Mouse (Mus musculus): ENCODE data around the gene Slc4a5. TPM values are rescaled to one million over a fixed set of nuclear protein-coding genes. Genes with fewer than 3 reads are reported as not detected.

Slc4a5 gene
- polyA plus RNA-seq, 1 experiment from 2014 or later: 0.04 TPM

DNA sequence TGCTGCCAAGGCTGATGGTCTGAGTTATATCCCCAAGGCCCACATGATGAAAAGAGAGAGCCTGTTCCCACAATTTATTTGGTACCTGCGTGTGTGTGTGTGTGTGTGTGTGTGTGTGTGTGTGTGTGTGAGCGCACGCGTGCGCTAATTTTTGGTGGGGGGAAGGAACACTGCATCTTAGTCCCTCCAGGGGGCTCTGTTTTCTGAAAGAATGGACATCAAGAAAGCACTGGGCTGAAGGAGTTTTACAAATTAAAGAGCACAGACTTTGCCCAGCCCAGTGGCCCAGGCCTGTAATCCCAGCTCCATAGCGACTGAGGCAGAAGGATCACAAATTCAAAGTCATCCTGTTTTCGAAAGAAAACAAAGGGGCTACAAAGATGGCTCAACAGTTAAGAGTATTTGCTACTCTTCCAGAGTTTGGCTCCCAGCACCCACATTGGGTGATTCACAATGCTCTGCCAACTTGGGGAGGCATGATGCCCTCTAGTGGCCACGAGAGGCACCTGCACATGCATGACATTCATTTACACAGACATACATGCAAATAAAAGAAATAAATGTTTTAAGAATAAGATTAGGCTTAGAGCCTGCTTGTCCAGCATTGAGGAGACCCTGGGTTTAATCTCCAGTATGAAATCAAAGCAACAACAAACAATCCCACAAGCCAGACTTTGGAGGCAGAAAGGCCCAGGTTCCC, 60.8 kb downstream of the Slc4a5 start:
- ChIA-PET CTCF (interaction anchor here (2.7 kb wide), 1 partner anchor 11 kb away, joined by 10 read pairs; no protein-coding TSS in a partner anchor), POLR2A (no interaction called here)
- in situ Hi-C loops (cut with MboI; ENCODE audit: low pct_unique_long_range_greater_than_20kb): loop anchor here (10.0 kb wide), 1 partner anchor 286 kb away; no protein-coding TSS in a partner anchor
- TF ChIP-seq CTCF (IDR thresholded peaks at IDR 0.05): peak; percentile 87
- no peak for ATAC-seq
- no peak for DNase-seq (ENCODE audit: low read depth, low spot score)
- peaks cover 29% of the 10 kb centered on the region for H3K27me3 ChIP-seq

DNA sequence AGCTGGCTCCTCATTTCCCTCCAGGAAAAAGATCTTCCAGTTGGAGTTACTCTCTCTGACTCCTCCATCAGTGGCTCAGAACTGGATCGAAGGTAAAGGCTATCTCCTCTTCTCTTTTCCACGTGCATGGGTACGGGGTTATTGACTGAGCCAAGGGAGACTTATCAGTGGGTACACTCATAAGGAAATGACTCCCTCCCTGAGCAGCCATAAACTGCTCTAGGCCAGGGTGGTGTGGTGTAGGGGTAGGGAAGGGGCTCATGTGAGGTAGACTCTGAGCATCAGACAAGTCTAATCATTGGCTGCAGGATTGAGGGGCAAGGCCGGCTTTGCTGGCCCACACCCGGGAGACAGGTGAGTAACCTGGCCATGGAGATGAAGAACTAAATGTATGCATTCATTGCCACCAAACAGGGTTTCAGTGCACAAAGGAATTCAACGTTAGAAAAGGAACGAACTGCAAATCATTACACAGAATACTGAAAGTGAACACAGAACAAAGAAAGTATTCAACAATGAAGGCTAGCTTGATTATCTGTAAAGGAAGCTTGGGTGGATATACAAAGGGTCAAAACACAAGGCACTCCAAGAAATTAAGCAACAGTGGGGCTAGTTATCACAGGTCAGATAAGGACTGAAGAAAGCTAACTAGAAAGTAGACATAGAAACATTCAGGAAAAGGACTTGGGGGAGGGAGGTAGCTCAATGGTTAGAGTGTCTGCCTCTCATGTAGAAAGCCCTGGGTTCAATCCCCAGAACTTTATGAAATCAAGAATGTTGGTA, 81.0 kb downstream of the Slc4a5 start:
- no peak for DNase-seq (ENCODE audit: low read depth, low spot score)
- TF ChIP-seq CTCF (IDR thresholded peaks at IDR 0.05): no peak

DNA sequence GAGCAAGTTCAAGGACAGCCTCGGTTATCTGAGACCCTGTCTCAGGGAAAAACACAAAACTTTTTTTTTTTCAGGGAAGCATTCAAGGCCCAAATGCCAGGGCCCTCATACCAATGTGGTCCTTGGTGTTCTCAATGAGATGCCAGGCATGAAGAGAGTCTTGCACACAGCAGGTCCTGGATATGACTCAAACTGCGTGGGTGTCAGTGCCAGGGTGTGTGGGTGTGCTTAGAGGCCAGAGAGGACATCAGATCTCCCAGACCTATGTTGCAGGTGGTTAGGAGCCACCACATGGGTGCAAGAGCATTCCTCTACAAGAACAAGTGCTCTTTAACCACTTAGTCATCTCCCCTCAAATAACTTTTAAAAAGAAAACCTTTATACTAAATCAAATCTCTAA, 81.7 kb downstream of the Slc4a5 start:
- H3K27me3 ChIP-seq: no peaks in the 10 kb centered on the region
- ChIA-PET POLR2A (no interaction called here), CTCF (no interaction called here)
- in situ Hi-C loops (cut with MboI; ENCODE audit: low pct_unique_long_range_greater_than_20kb): no loop called here
- ATAC-seq (no peak), DNase-seq (ENCODE audit: low read depth, low spot score) (no peak)
- no peak for TF ChIP-seq CTCF (IDR thresholded peaks at IDR 0.05)

More for the DNA sequence above, 81.0 kb downstream of the Slc4a5 start:
- H3K27me3 ChIP-seq: no peaks in the 10 kb centered on the region
- in situ Hi-C loops (cut with MboI; ENCODE audit: low pct_unique_long_range_greater_than_20kb): no loop called here
- ATAC-seq: no peak
- POLR2A ChIA-PET: no interaction called here
- CTCF ChIA-PET: no interaction called here

DNA sequence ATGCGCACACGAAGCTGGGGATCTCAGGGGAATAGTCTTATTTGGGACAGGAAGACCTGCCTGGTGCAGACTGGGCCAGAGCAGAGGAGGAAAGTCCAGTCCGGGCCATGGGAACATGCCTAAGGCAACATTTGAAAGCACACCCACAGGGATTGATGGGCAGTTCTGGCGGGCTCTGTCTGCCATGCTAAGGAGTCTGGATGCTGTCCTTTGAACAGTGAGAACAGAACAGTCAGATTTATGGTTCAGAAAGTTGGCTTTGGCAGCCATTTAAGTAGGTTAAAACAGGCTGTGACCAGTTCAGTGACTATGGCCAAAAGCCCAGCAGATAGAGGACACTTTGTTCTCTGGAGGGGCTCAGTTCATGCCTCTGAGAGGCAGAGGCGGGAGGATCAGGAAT, 82.6 kb downstream of the Slc4a5 start:
- in situ Hi-C loops (cut with MboI; ENCODE audit: low pct_unique_long_range_greater_than_20kb): no loop called here

DNA sequence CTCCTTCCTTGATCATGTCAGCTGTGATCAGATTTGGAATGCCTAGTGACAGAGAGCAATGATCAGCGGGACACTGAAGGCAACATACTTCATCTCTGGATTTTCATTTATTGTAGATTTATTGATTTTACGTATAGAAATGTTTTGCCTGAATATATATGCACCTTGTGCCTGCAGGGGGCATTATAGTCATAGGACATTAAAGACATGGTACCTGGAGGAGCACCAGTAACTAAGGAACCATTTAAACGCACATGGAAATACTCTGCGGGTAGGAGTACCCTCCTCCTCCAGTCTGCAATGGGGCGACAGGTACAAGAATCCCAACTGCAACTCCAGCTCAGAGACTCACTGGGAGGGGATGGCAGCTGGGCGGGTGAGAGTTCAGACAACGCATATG, 89.4 kb downstream of the Slc4a5 start:
- in situ Hi-C loops (cut with MboI; ENCODE audit: low pct_unique_long_range_greater_than_20kb): no loop called here
- no peak for TF ChIP-seq CTCF (IDR thresholded peaks at IDR 0.05)
- POLR2A ChIA-PET: no interaction called here
- no peaks in the 10 kb centered on the region for H3K27me3 ChIP-seq
- no peak for DNase-seq (ENCODE audit: low read depth, low spot score)
- ATAC-seq: no peak
- CTCF ChIA-PET: interaction anchor here (1.5 kb wide), 1 partner anchor 24 kb away, joined by 4 read pairs; no protein-coding TSS in a partner anchor

More for the DNA sequence above, 82.6 kb downstream of the Slc4a5 start:
- POLR2A ChIA-PET: no interaction called here
- ATAC-seq: no peak
- H3K27me3 ChIP-seq: no peaks in the 10 kb centered on the region
- CTCF ChIA-PET: no interaction called here
- no peak for DNase-seq (ENCODE audit: low read depth, low spot score)
- TF ChIP-seq CTCF (IDR thresholded peaks at IDR 0.05): no peak

DNA sequence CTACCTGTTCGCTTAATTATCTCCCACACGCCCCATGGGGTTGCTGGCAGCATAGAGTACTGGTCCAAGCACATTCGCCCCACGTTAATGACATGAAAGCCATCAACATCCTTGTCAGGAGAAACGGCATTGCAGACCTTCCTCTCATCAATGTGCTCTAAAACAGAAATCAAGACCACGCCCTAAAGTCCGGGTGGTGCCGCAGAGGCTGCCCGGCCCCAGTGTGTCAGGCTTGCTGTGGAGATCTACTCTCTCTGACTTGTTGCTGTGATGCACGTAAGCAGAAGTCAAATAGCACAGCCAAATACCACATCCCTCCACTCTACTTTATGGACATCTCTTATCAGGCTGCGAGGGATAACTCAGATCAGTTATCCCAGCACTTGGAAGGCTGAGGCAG, 91.6 kb downstream of the Slc4a5 start:
- in situ Hi-C loops (cut with MboI; ENCODE audit: low pct_unique_long_range_greater_than_20kb): no loop called here
- no peak for ATAC-seq
- POLR2A ChIA-PET: no interaction called here

DNA sequence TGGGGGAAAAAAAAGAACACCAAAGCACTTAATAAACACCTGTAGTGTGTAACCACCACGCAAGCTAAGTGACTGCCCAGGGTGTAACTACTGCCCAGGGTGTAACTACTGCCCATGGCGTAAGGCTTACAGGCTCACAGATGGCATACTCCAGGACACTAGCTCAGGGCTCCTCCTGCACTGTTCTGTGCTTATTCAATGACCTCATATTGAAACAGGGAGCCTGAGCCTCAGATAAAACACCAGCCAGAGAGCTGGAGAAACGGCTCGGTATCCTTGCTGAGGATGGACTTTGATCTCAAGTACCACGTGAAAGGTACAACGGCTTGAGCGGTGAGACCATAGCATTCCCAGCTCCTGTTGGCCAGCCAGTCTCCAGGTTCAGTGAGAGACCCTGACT, 92.4 kb downstream of the Slc4a5 start:
- ATAC-seq (no peak), DNase-seq (ENCODE audit: low read depth, low spot score) (no peak)
- in situ Hi-C loops (cut with MboI; ENCODE audit: low pct_unique_long_range_greater_than_20kb): no loop called here
- POLR2A ChIA-PET: no interaction called here
- CTCF ChIA-PET: no interaction called here
- no peaks in the 10 kb centered on the region for H3K27me3 ChIP-seq
- no peak for TF ChIP-seq CTCF (IDR thresholded peaks at IDR 0.05)

More for the DNA sequence above, 91.6 kb downstream of the Slc4a5 start:
- DNase-seq (ENCODE audit: low read depth, low spot score): no peak
- H3K27me3 ChIP-seq: no peaks in the 10 kb centered on the region
- TF ChIP-seq CTCF (IDR thresholded peaks at IDR 0.05): no peak
- CTCF ChIA-PET: no interaction called here

DNA sequence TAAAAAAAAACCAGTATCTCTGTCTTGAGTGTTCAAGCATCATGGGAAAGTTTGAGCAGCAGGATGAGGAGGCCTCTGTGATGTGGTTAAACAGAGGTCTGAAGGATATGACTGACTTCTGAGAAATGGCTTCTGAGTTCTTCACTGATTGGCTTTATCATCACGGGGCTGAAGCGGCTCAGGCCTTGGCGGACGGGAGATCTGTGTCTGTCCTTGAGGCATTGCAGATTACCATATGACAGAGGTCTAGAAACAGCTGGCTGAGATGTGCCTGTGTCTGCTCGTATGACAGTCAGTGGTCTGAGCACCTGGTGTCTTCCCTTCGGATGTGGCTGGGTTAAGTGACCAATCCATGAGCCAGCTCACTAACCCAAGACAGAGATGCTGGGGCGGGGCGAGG, 92.9 kb downstream of the Slc4a5 start:
- ChIA-PET POLR2A (no interaction called here), CTCF (no interaction called here)
- no peak for TF ChIP-seq CTCF (IDR thresholded peaks at IDR 0.05)
- in situ Hi-C loops (cut with MboI; ENCODE audit: low pct_unique_long_range_greater_than_20kb): no loop called here
- no peaks in the 10 kb centered on the region for H3K27me3 ChIP-seq
- DNase-seq (ENCODE audit: low read depth, low spot score) (no peak), ATAC-seq (no peak)

DNA sequence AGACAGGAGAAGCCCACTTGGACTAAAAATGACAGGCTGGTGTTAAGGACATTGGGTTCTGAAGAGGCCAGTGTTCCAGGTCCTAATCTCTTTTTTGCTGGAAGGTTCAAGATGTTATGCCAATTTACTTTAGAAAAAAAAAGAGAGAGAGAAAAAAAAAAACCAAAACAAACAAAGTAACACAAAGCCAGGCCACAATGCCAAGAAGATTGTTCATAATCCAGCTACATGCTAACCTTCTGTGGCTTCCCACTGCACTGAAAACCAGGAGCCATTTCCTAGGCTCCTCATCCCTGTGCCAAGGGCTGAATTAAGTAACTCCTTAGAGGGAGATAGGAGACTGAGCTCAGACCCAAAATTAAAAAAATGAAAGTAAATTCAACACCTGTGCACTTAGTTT, 95.7 kb downstream of the Slc4a5 start:
- ChIA-PET CTCF (interaction anchor here (1.4 kb wide), 1 partner anchor 100 kb away, joined by 4 read pairs; no protein-coding TSS in a partner anchor), POLR2A (interaction anchor here (1.3 kb wide), 1 partner anchor 11 kb away, joined by 4 read pairs; no protein-coding TSS in a partner anchor)
- in situ Hi-C loops (cut with MboI; ENCODE audit: low pct_unique_long_range_greater_than_20kb): no loop called here
- no peak for TF ChIP-seq CTCF (IDR thresholded peaks at IDR 0.05)
- DNase-seq (ENCODE audit: low read depth, low spot score) (no peak), ATAC-seq (no peak)
- H3K27me3 ChIP-seq: no peaks in the 10 kb centered on the region

DNA sequence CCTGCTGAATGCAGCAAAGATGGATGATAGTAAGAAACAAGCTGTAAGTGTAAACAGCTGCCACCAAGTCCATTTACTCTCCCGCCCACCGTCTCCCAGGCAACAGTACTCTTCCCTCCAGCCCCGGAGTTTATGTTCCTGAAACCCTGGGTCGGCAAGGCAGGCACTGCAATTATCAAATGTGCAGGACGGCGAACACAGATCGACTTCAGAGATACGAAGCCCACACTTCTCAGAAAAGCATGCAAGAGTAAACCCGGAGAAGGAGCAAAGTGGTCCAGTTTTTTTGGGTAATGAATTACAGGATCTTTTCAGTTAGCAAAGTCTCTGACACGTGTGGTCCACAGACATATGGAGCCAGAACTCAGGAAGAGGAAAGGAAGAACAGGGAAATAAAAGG, 96.4 kb downstream of the Slc4a5 start:
- H3K27me3 ChIP-seq: no peaks in the 10 kb centered on the region
- CTCF ChIA-PET: interaction anchor here (1.4 kb wide), 1 partner anchor 101 kb away, joined by 4 read pairs; no protein-coding TSS in a partner anchor
- DNase-seq (ENCODE audit: low read depth, low spot score) (no peak), ATAC-seq (no peak)
- POLR2A ChIA-PET: interaction anchor here (1.3 kb wide), 1 partner anchor 12 kb away, joined by 4 read pairs; no protein-coding TSS in a partner anchor
- in situ Hi-C loops (cut with MboI; ENCODE audit: low pct_unique_long_range_greater_than_20kb): no loop called here
- no peak for TF ChIP-seq CTCF (IDR thresholded peaks at IDR 0.05)

Data from Patski (cell line).